Mouse (Mus musculus) lung, adult 2 months (tissue): ENCODE data around the gene Tmsb15b1.

ENCODE experiments used
- CTCF ChIP-seq: fragments of 200-500 bp; IDR thresholded peaks from 2 replicates; pipeline ENCODE4 v1.5.1; 2011; ENCODE audit warnings: mild to moderate bottlenecking, low read length, control low read depth; ENCODE audit not compliant: insufficient read depth
- POLR2A ChIP-seq: fragments of 200-500 bp; IDR thresholded peaks from 2 replicates; pipeline ENCODE4 v1.6.1; 2011; ENCODE audit warnings: low read depth, mild to moderate bottlenecking, control low read depth, low read length, borderline replicate concordance; ENCODE audit errors: extremely low read depth

- TF ChIP-seq CTCF, result no peak
- TF ChIP-seq POLR2A, result no peak
Measured at GRCm38 (mm10) chrX:136986039-136986438, 9.4 kb upstream of the Tmsb15b1 start.
